Mouse (Mus musculus) inflammation-experienced regulatory T-cells, adult 6 months (primary cell): Measurements from ENCODE around the gene Cebpa. TPM values are rescaled to one million over a fixed set of nuclear protein-coding genes. Genes with fewer than 3 reads are reported as not detected.

Source experiments
- ATAC-seq: one replicate; pipeline ENCODE4 v1.8.0; 2017
- polyA plus RNA-seq, 3 experiments: library from polyadenylated mRNA; unstranded; fragments of 100-300 nt; shearing (Covaris generic); gene quantifications; one replicate each; pipeline ENCODE4 v1.2.1; 2017

Cebpa gene
- polyA plus RNA-seq, 3 experiments from 2014 or later = 0.38 to 2.4 (median 2.3) TPM

- no peak for ATAC-seq
Measured at GRCm38 (mm10) chr7:35149616-35150433, 30.7 kb downstream of the Cebpa start.

GRCm38 (mm10) chr7:35150860-35151259, 31.8 kb downstream of the Cebpa start:
- no peak for ATAC-seq

GRCm38 (mm10) chr7:35154449-35154848, 35.4 kb downstream of the Cebpa start:
- no peak for ATAC-seq

GRCm38 (mm10) chr7:35156561-35157477, 37.7 kb downstream of the Cebpa start:
- no peak for ATAC-seq

GRCm38 (mm10) chr7:35157512-35157911, 38.4 kb downstream of the Cebpa start:
- no peak for ATAC-seq

- no peak for ATAC-seq
Measured at GRCm38 (mm10) chr7:35162443-35162842, 43.4 kb downstream of the Cebpa start.

GRCm38 (mm10) chr7:35163600-35163999, 44.5 kb downstream of the Cebpa start:
- no peak for ATAC-seq

- no peak for ATAC-seq
Measured at GRCm38 (mm10) chr7:35164131-35164530, 45.0 kb downstream of the Cebpa start.

- no peak for ATAC-seq
Measured at GRCm38 (mm10) chr7:35166988-35167387, 47.9 kb downstream of the Cebpa start.

- no peak for ATAC-seq
Measured at GRCm38 (mm10) chr7:35167925-35168324, 48.8 kb downstream of the Cebpa start.

- peak; percentile 74 for ATAC-seq
Measured at GRCm38 (mm10) chr7:35169341-35169740, 50.2 kb downstream of the Cebpa start.

Other genes with a start within 250 kb of the Cebpa start
- gene Pepd, start 206.9 kb upstream of the Cebpa start, polyA plus RNA-seq = 10 to 100 TPM; 49.6 to 57.3 (median 56.3) TPM
- gene Cebpg, start 62.7 kb upstream of the Cebpa start, polyA plus RNA-seq = 1 to 10 TPM; 8.9 to 9.5 (median 9.0) TPM
- gene Slc7a10, start 67.1 kb downstream of the Cebpa start, polyA plus RNA-seq = 1 to 10 TPM; 1.5 to 7.3 (median 6.3) TPM
- gene Lrp3, start 96.2 kb downstream of the Cebpa start, polyA plus RNA-seq = 1 to 10 TPM in 2 of 3 experiments, not detected in 1; 1.2 to 4.8 TPM
- gene Gpatch1, start 199.1 kb downstream of the Cebpa start, polyA plus RNA-seq = 10 to 100 TPM; 13.3 to 22.7 (median 21.2) TPM
- under 1 TPM; 0.26 to 0.51 (median 0.47) TPM for gene Rhpn2, start 214.9 kb downstream of the Cebpa start, polyA plus RNA-seq